Mouse (Mus musculus) layer of hippocampus, adult 9-11 months (tissue): Measurements from ENCODE around the gene Sat1.

Source experiments
- DNase-seq: peaks from one replicate; pipeline ENCODE4 v3.0.0; 2022

Sat1 gene

GRCm38 (mm10) chrX:155163553-155163952 lies 52.7 kb downstream of the Sat1 start:
- DNase-seq: no peak
